Mouse (Mus musculus) spleen, postnatal 4 days (tissue): Measurements from ENCODE around the gene Fkbp5.

Experiments used
- DNase-seq, 2 experiments: peaks; one replicate each; pipeline ENCODE4 v3.0.0; 2022; ENCODE audit warnings: low spot score in 2 of 2

Fkbp5 gene

GRCm38 (mm10) chr17:28460388-28460787 lies 56.9 kb downstream of the Fkbp5 start:
- no peak for DNase-seq

- DNase-seq = peak in 1 of 2 experiments; percentile 42
These were observed 62.2 kb downstream of the Fkbp5 start for GRCm38 (mm10) chr17:28455098-28455497.

- DNase-seq = no peak
These were observed 64.4 kb downstream of the Fkbp5 start for GRCm38 (mm10) chr17:28452889-28453288.

GRCm38 (mm10) chr17:28451914-28452313 lies 65.4 kb downstream of the Fkbp5 start:
- no peak for DNase-seq

- DNase-seq = no peak
These were observed 65.8 kb downstream of the Fkbp5 start for GRCm38 (mm10) chr17:28451487-28451886.

- DNase-seq = no peak
These were observed 69.1 kb downstream of the Fkbp5 start for GRCm38 (mm10) chr17:28448225-28448624.

GRCm38 (mm10) chr17:28447789-28448188 lies 69.5 kb downstream of the Fkbp5 start:
- DNase-seq = no peak

- no peak for DNase-seq
These were observed 70.5 kb downstream of the Fkbp5 start for GRCm38 (mm10) chr17:28446820-28447168.

GRCm38 (mm10) chr17:28445886-28446819 lies 71.2 kb downstream of the Fkbp5 start:
- no peak for DNase-seq

GRCm38 (mm10) chr17:28442661-28443060 lies 74.7 kb downstream of the Fkbp5 start:
- no peak for DNase-seq

GRCm38 (mm10) chr17:28438342-28439115 lies 78.8 kb downstream of the Fkbp5 start:
- no peak for DNase-seq

- DNase-seq = no peak
These were observed 79.4 kb downstream of the Fkbp5 start for GRCm38 (mm10) chr17:28437938-28438337.

GRCm38 (mm10) chr17:28434921-28435485 lies 82.3 kb downstream of the Fkbp5 start:
- no peak for DNase-seq

GRCm38 (mm10) chr17:28433029-28433428 lies 84.3 kb downstream of the Fkbp5 start:
- no peak for DNase-seq

GRCm38 (mm10) chr17:28431931-28432335 lies 85.4 kb downstream of the Fkbp5 start:
- no peak for DNase-seq

- DNase-seq = no peak
These were observed 86.3 kb downstream of the Fkbp5 start for GRCm38 (mm10) chr17:28431038-28431437.

GRCm38 (mm10) chr17:28428474-28429258 lies 88.7 kb downstream of the Fkbp5 start:
- DNase-seq = no peak

- DNase-seq = no peak
These were observed 89.7 kb downstream of the Fkbp5 start for GRCm38 (mm10) chr17:28427666-28428065.

GRCm38 (mm10) chr17:28424373-28424772 lies 93.0 kb downstream of the Fkbp5 start:
- DNase-seq = no peak

GRCm38 (mm10) chr17:28421071-28421470 lies 96.3 kb downstream of the Fkbp5 start:
- DNase-seq = no peak

- DNase-seq = no peak
These were observed 96.9 kb downstream of the Fkbp5 start for GRCm38 (mm10) chr17:28420229-28421051.
